Comparison of ENCODE assay signal across 8 mouse cellular contexts in genomic region chr5:128971298-128971697, GRCm38 (mm10). TPM values are rescaled to one million over a fixed set of nuclear protein-coding genes. Genes with fewer than 3 reads are reported as not detected.
DNase-seq lines count a peak whose midpoint lies in the region; ATAC-seq lines count a peak whose summit lies in the region.

No protein-coding gene starts in this region.

- no peak overlapping the region for H3K9ac ChIP-seq in liver, embryonic 12.5 days

- no peaks in the 10 kb centered on the region for H3K27me3 ChIP-seq in liver, embryonic 12.5 days (replicated peaks)

- H3K4me3 ChIP-seq in liver, embryonic 12.5 days, result no peak overlapping the region

- intact Hi-C loops in gastrocnemius, postnatal 14 days (cut with DNase I; ENCODE audit: low total_unique reads), result no loop called here

- WGBS in liver, embryonic 12.5 days (ENCODE audit: insufficient replicate concordance), result 22% methylated on average over 13 of the region's 14 CpGs

- H3K4me2 ChIP-seq in liver, embryonic 12.5 days, result peak overlapping the region; percentile 28

- no peaks in the 10 kb centered on the region for H3K9me3 ChIP-seq in liver, embryonic 12.5 days (replicated peaks)

- no peak overlapping the region for H3K27ac ChIP-seq in liver, embryonic 12.5 days

- no peaks in the 10 kb centered on the region for H3K36me3 ChIP-seq in liver, embryonic 12.5 days

- peak; percentile 73 to 74 for DNase-seq in B cell, adult 2 months
- peak; percentile 60 for DNase-seq in T-cell, adult 2 months (ENCODE audit: low spot score)
- DNase-seq in gastrocnemius, postnatal 14 days, result peak; percentile 52
- peak; percentile 82 for DNase-seq in kidney, postnatal 10 days
- peak; percentile 83 for DNase-seq in neural tube, embryonic 10.5 days (ENCODE audit: extremely low spot score, low spot score)
- DNase-seq in testis, postnatal 14 days (ENCODE audit: low spot score), result peak; percentile 44

- peak; percentile 93 for ATAC-seq in common myeloid progenitor, adult 5-6 weeks (replicated peaks; ENCODE audit: low read depth, poor library complexity, severe bottlenecking)
- peak; percentile 10; the same call in 1 of the 2 replicates for ATAC-seq in liver, embryonic 12.5 days

- H3K4me1 ChIP-seq in liver, embryonic 12.5 days, result no peaks in the 10 kb centered on the region

RNA-seq across cellular contexts. Expression of gene Rimbp2, which starts 18.0 kb away (rescaled TPM):
- not detected in 2 replicates for total RNA-seq in common myeloid progenitor, adult 5-6 weeks (2017)
- under 1 TPM in 1 of 2 experiments, not detected in 1; 0.12 TPM for total RNA-seq in gastrocnemius, postnatal 14 days (2021)
- polyA plus RNA-seq in liver, embryonic 12.5 days (2016; fragmentation: Nextera tagmentation; extraction: Ambion mirVana), result not detected in 2 replicates

RNA-seq across cellular contexts. Expression of gene Stx2, which starts 37.1 kb away (rescaled TPM):
- 38.6 and 74.1 TPM in 2 replicates for total RNA-seq in common myeloid progenitor, adult 5-6 weeks (2017)
- total RNA-seq in gastrocnemius, postnatal 14 days (2021), result 10 to 100 TPM in 1 of 2 experiments, 1 to 10 TPM in 1; 8.7 to 10.4 TPM
- polyA plus RNA-seq in liver, embryonic 12.5 days (2016; fragmentation: Nextera tagmentation; extraction: Ambion mirVana), result 95.8 and 106 TPM in 2 replicates

RNA-seq across cellular contexts. Expression of gene Ran, which starts 48.6 kb away (rescaled TPM):
- total RNA-seq in common myeloid progenitor, adult 5-6 weeks (2017), result 494 and 900 TPM in 2 replicates
- total RNA-seq in gastrocnemius, postnatal 14 days (2021), result 10 to 100 TPM; 75.3 to 78.2 TPM
- 682 and 694 TPM in 2 replicates for polyA plus RNA-seq in liver, embryonic 12.5 days (2016; fragmentation: Nextera tagmentation; extraction: Ambion mirVana)
